Mouse (Mus musculus): Measurements from ENCODE around the gene Tldc1. TPM values are rescaled to one million over a fixed set of nuclear protein-coding genes. Genes with fewer than 3 reads are reported as not detected.

The Tldc1 gene
- total RNA-seq (2023), result 3.2 TPM

GRCm38 (mm10) chr8:119778263-119778662 lies at the start of gene Tldc1:
Gene Tldc1, minus strand, starts transcription at chr8:119778416.

Other genes starting within 250 kb of the Tldc1 start
- gene Mbtps1, start 219.7 kb downstream of the Tldc1 start, total RNA-seq (2023), result 130 TPM
- 60.2 TPM for gene Hsdl1, start 203.2 kb downstream of the Tldc1 start, total RNA-seq (2023)
- gene Dnaaf1, start 203.2 kb downstream of the Tldc1 start, total RNA-seq (2023), result not detected
- 19.8 TPM for gene Taf1c, start 173.2 kb downstream of the Tldc1 start, total RNA-seq (2023)
- not detected for gene Adad2, start 165.7 kb downstream of the Tldc1 start, total RNA-seq (2023)
- gene Kcng4, start 142.7 kb downstream of the Tldc1 start, total RNA-seq (2023), result not detected
- gene Wfdc1, start 112.1 kb downstream of the Tldc1 start, total RNA-seq (2023), result not detected
- gene Atp2c2, start 78.4 kb downstream of the Tldc1 start, total RNA-seq (2023), result not detected
- gene Cotl1, start 62.1 kb upstream of the Tldc1 start, total RNA-seq (2023), result 573 TPM
- 12.0 TPM for gene Klhl36, start 83.8 kb upstream of the Tldc1 start, total RNA-seq (2023)
- 118 TPM for gene Usp10, start 131.9 kb upstream of the Tldc1 start, total RNA-seq (2023)
- gene Gm20388, start 132.4 kb upstream of the Tldc1 start, total RNA-seq (2023), result 14.0 TPM
- not detected for gene Crispld2, start 214.0 kb upstream of the Tldc1 start, total RNA-seq (2023)

Measured in CD8-positive naive resting alpha-beta T cell, adult 57 days (primary cell).